Mouse (Mus musculus): ENCODE data around the gene 4933428M09Rik.
A peak's percentile ranks its signal among the peaks of the same experiment; 100 is the strongest.

Gene 4933428M09Rik

GRCm38 (mm10) chrX:139178928-139179327 lies at the start of gene 4933428M09Rik:
TSS of gene 4933428M09Rik (plus strand) at chrX:139179228.
- DNase-seq (ENCODE audit: low read depth, low spot score), result peak; percentile 2

GRCm38 (mm10) chrX:139134031-139134430 lies 45.0 kb upstream of the 4933428M09Rik start:
- no peak for DNase-seq (ENCODE audit: low read depth, low spot score)

DNA sequence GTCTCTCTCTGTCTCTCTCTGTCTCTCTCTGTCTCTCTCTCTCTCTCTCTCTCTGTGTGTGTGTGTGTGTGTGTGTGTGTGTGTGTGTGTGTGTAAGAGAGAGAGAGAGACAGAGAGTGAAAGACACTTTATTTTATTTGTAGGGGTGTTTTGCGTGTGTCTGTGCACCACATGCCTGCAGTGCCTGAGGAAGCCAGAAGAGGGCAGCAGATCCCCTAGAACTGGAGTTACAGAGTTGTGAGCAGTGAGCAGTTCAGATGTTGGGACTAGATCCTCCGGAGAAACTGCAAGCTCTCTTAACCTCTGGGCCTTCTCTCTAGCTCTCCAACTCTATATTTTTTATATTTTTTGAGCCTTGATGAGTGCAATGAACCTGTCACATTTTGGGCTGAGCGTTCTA lies 12.5 kb downstream of the 4933428M09Rik start:
- DNase-seq (ENCODE audit: low read depth, low spot score), result peak; percentile 47

- no peak for DNase-seq (ENCODE audit: low read depth, low spot score)
Observed at GRCm38 (mm10) chrX:139194572-139195279, 15.7 kb downstream of the 4933428M09Rik start.

GRCm38 (mm10) chrX:139209191-139209828 lies 30.3 kb downstream of the 4933428M09Rik start:
- DNase-seq (ENCODE audit: low read depth, low spot score), result peak; percentile 11

DNA sequence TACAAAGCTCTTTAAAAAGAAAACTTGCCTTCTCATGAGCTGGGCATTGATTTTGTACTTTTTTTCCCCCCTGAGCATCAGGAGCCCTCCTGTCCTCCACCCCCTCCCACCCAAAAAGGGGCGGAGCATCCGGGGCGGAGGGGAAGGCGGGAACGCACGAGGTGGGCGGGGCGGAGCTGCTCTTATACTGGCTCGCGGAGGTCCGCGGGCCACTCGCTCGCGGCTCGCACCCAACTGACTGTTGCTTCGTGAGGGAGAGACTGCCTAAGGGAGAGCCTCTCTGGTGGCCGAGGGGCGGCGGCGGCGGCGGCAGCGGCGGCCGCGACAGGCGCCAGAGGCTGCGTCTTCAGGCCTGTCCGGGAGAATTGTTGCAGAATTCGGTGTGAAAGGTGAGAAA lies 30.8 kb downstream of the 4933428M09Rik start, which contains the start of gene Mum1l1:
Mum1l1 (plus strand) TSS at position 214 of the 397 bp plus-strand sequence.
- peak; percentile 76 for DNase-seq (ENCODE audit: low read depth, low spot score)

DNA sequence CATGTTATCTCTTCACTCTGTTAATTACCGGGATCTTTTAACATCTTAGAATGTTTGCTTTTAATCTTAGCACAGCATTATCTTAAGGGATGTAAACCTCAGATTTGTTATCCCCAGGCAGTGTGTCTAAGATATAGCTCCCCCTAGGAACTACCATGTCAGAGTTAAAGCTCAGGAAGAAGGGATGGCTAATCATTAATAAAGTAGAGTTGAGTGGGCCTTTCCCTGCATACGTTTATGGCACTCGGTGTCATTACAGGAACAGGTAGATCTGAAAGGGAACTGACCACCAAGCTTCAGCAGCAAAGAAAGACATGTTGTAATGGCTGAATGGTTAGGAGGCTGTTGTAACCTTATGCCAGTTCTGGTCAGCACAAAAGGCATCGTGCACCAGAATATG lies 35.7 kb downstream of the 4933428M09Rik start:
- no peak for DNase-seq (ENCODE audit: low read depth, low spot score)

- DNase-seq (ENCODE audit: low read depth, low spot score), result no peak
Observed at GRCm38 (mm10) chrX:139216409-139216808, 37.4 kb downstream of the 4933428M09Rik start.

- DNase-seq (ENCODE audit: low read depth, low spot score), result peak; percentile 83
Observed at GRCm38 (mm10) chrX:139216991-139217593, 38.1 kb downstream of the 4933428M09Rik start.

- no peak for DNase-seq (ENCODE audit: low read depth, low spot score)
Observed at GRCm38 (mm10) chrX:139217776-139218175, 38.7 kb downstream of the 4933428M09Rik start.

GRCm38 (mm10) chrX:139219017-139219416 lies 40.0 kb downstream of the 4933428M09Rik start:
- DNase-seq (ENCODE audit: low read depth, low spot score), result peak; percentile 63

DNA sequence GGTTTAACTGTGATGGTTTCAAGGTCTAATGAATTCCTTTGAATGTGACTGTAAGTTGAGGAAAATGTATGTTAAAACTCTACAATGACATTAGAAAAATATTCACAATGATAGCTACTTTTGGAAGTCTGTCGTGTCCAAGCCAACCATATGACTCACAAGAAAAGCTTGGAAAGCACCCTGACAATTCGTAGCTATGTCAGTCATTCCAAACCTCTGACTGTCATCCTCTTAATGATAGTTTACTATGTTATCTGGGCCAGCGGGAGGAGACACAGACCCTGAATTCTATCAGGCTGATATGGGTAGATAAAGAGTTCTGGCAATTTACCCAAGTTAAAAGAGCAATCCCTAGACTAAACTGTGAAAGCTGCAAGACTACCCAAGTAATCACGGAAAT lies 41.8 kb downstream of the 4933428M09Rik start:
- no peak for DNase-seq (ENCODE audit: low read depth, low spot score)

DNA sequence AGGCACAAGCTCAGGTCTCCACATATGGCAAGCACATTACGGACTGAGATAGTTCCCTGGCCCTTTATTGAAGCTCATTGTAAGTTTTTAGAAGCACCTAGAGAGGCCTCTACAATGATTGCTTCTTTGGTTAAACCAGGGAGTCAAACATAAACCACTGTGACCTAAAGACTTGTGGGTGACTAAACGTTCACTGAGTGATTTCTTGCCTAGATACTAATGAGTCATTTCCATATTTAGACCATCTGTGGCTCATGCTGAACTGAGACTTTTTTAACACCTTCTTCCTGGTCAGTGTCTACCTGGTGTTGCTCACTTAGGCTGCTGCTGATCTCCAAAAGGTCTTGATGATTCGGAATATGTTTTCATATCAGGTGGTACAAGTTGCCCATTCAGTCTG lies 42.9 kb downstream of the 4933428M09Rik start:
- no peak for DNase-seq (ENCODE audit: low read depth, low spot score)

Measured in ZHBTc4 (cell line).